Mouse (Mus musculus) liver, embryonic 11.5 days (tissue): ENCODE measurements around the gene Map2k4. TPM values are rescaled to one million over a fixed set of nuclear protein-coding genes. Genes with fewer than 3 reads are reported as not detected.

Source experiments
- ATAC-seq: fragments of 200-750 bp; cut with Nextera tagmentation; replicated peaks from 2 replicates; pipeline ENCODE4 v1.8.0; 2017; ENCODE audit warnings: moderate number of reproducible peaks, mild to moderate bottlenecking, moderate TSS enrichment, moderate library complexity; ENCODE audit not compliant: low FRiP score
- DNase-seq: peaks from one replicate; pipeline ENCODE4 v3.0.0-alpha.2; 2017; ENCODE audit warnings: low spot score
- H3K27ac ChIP-seq: fragments of 300-500 bp; sonication (generic); 2 replicates; pipeline ENCODE4 v1.5.1; 2014; ENCODE audit warnings: mild to moderate bottlenecking, low read depth, low read length, control low read depth
- H3K27me3 ChIP-seq: fragments of 300-500 bp; sonication (generic); replicated peaks from 2 replicates; pipeline ENCODE4 v1.6.1; 2014; ENCODE audit warnings: low read length, mixed read lengths; ENCODE audit not compliant: control insufficient read depth, insufficient read depth
- H3K36me3 ChIP-seq: fragments of 300-500 bp; sonication (generic); 2 replicates; pipeline ENCODE4 v1.6.1; 2014; ENCODE audit warnings: mild to moderate bottlenecking, low read length, moderate library complexity, mixed read lengths; ENCODE audit not compliant: control insufficient read depth, insufficient read depth
- H3K4me1 ChIP-seq: fragments of 300-500 bp; sonication (generic); replicated peaks from 2 replicates; pipeline ENCODE4 v1.6.1; 2014; ENCODE audit warnings: low read length, mixed read lengths; ENCODE audit not compliant: control insufficient read depth, insufficient read depth
- H3K4me2 ChIP-seq: fragments of 300-500 bp; sonication (generic); 2 replicates; pipeline ENCODE4 v1.6.1; 2014; ENCODE audit warnings: mild to moderate bottlenecking, control low read depth, moderate library complexity
- H3K4me3 ChIP-seq: fragments of 300-500 bp; sonication (generic); 2 replicates; pipeline ENCODE4 v1.5.1; 2014; ENCODE audit warnings: low read depth, low read length, control low read depth
- H3K9ac ChIP-seq: fragments of 300-500 bp; sonication (generic); 2 replicates; pipeline ENCODE4 v1.6.1; 2014; ENCODE audit warnings: low read depth, low read length, control low read depth
- H3K9me3 ChIP-seq: fragments of 300-500 bp; sonication (generic); 2 replicates; pipeline ENCODE4 v1.6.1; 2016; ENCODE audit warnings: low read length, inconsistent platforms, mixed read lengths; ENCODE audit not compliant: control insufficient read depth
- WGBS: fragments of 180-500 bp; shearing (Covaris S2); extraction: QIAGEN DNeasy Blood & Tissue Kit; methylation state at CpG from one replicate; pipeline ENCODE4 v1.1.7; 2014; 5-methylcytosine and 5-hydroxymethylcytosine counted together
- polyA plus RNA-seq: library from polyadenylated mRNA; unstranded; fragments of >200 nt; fragmentation: Nextera tagmentation; extraction: Ambion mirVana; gene quantifications from 2 replicates; pipeline ENCODE4 v1.2.1, GENCODE M21; 2014

Gene Map2k4
- polyA plus RNA-seq, 1 experiment from 2014 or later, result 63.7 TPM

DNA sequence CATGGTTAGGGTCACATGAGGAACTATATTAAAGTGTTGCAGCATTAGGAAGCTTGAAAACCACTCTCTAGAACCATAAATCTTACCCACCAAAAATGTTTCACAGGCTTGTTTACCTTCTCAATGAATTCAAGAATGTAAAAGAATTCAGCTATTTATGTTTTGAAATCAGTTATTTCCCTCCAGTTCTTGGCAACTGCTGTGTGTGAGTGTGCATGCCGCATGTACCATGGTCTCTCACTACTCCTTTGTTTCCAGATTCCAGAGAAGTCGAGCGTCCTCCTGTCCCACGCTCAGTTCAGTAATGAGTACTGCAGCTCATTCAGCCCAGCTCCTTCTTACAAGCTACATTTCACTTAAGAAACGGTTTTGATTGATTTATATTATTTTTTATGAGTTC lies 47.3 kb downstream of the Map2k4 start:
- no peak overlapping the region for H3K4me3 ChIP-seq
- DNase-seq (no peak), ATAC-seq (no peak)
- no peaks in the 10 kb centered on the region for H3K9me3 ChIP-seq
- H3K4me1 ChIP-seq, result peaks cover 16% of the 10 kb centered on the region
- H3K9ac ChIP-seq, result no peak overlapping the region
- no peaks in the 10 kb centered on the region for H3K27me3 ChIP-seq
- 91% methylated on average over 5 of the region's 5 CpGs for WGBS
- no peak overlapping the region for H3K4me2 ChIP-seq
- no peak overlapping the region for H3K27ac ChIP-seq
- no peaks in the 10 kb centered on the region for H3K36me3 ChIP-seq

DNA sequence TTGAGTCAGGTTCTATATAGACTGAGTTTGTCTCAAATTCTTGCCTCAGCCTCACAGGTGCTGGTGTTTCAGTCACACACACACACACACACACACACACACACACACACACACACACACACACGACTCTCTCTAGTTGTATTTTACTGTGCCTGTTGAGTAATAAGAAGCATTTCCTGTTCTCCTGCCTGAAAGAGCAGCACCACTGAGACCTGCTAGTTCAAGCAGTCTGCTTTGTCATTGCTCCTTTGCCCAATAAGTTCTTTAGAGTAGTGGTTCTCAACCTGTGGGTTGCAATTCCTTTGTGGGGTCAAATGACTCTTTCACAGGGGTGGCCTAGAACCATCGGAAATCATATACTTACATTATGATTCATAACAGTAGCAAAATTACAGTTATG lies 47.7 kb downstream of the Map2k4 start:
- 0 out of 2 replicates have a peak overlapping the region, but pooled peaks have one; percentile 39 for H3K4me2 ChIP-seq
- no peaks in the 10 kb centered on the region for H3K36me3 ChIP-seq
- H3K9me3 ChIP-seq, result no peaks in the 10 kb centered on the region
- DNase-seq, result no peak
- H3K9ac ChIP-seq, result no peak overlapping the region
- H3K4me3 ChIP-seq, result no peak overlapping the region
- H3K4me1 ChIP-seq, result peaks cover 13% of the 10 kb centered on the region
- ATAC-seq, result no peak
- H3K27ac ChIP-seq, result peak overlapping the region; percentile 50; the same call in 1 of the 2 replicates
- WGBS, result 72% methylated on average over 2 of the region's 2 CpGs
- H3K27me3 ChIP-seq, result no peaks in the 10 kb centered on the region

DNA sequence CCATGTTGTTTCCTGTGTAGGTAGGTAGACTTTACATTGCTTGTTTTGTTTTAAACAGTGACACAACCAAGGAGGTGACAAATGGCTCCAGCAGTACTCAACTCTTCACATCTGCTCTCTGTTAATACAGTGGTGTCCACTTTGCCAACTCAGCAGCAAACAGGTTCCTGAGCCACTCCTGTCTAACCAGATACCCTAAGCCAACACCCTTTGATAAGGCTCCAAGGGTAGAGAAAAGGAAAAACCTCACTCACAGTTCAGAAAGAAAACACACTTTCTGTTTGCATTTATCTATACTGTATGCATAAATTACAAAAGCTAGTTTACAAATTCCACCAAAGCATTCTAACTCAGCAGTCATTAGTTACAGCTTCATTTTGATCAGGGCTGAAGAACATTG lies 48.2 kb downstream of the Map2k4 start:
- ATAC-seq (peak; percentile 93), DNase-seq (no peak)
- H3K36me3 ChIP-seq, result no peaks in the 10 kb centered on the region
- peak overlapping the region; percentile 39 for H3K4me2 ChIP-seq
- H3K9me3 ChIP-seq, result no peaks in the 10 kb centered on the region
- peak overlapping the region; percentile 50; the same call in 1 of the 2 replicates for H3K27ac ChIP-seq
- H3K4me3 ChIP-seq, result no peak overlapping the region
- no peaks in the 10 kb centered on the region for H3K27me3 ChIP-seq
- H3K9ac ChIP-seq, result no peak overlapping the region
- H3K4me1 ChIP-seq, result peaks cover 13% of the 10 kb centered on the region

DNA sequence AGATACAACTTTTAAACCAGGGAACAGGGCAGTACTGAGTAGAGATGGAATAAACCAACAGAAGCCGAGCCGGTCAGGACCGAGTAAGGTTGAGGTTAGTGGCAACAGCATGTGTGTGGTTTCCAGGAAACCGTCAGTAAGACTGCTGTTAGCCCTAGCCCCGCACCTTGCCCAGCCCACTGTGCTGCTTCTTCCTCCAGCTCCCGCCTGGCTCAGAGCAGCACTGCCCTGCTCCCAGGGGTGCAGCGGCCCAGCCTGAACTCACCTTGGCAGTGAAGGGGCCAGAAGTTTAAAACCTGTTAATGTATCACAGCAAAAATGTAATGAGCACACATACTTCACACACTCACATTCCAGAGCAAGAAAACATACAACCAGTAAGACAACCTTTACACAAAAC lies 53.4 kb downstream of the Map2k4 start:
- H3K4me2 ChIP-seq, result no peak overlapping the region
- H3K36me3 ChIP-seq, result peaks cover 2% of the 10 kb centered on the region; the same call in 1 of the 2 replicates
- no peak overlapping the region for H3K9ac ChIP-seq
- no peaks in the 10 kb centered on the region for H3K27me3 ChIP-seq
- peaks cover 7% of the 10 kb centered on the region for H3K4me1 ChIP-seq
- no peak for ATAC-seq
- H3K27ac ChIP-seq, result no peak overlapping the region
- no peak overlapping the region for H3K4me3 ChIP-seq
- no peaks in the 10 kb centered on the region for H3K9me3 ChIP-seq
- DNase-seq, result no peak
- 69% methylated on average over 7 of the region's 7 CpGs for WGBS

DNA sequence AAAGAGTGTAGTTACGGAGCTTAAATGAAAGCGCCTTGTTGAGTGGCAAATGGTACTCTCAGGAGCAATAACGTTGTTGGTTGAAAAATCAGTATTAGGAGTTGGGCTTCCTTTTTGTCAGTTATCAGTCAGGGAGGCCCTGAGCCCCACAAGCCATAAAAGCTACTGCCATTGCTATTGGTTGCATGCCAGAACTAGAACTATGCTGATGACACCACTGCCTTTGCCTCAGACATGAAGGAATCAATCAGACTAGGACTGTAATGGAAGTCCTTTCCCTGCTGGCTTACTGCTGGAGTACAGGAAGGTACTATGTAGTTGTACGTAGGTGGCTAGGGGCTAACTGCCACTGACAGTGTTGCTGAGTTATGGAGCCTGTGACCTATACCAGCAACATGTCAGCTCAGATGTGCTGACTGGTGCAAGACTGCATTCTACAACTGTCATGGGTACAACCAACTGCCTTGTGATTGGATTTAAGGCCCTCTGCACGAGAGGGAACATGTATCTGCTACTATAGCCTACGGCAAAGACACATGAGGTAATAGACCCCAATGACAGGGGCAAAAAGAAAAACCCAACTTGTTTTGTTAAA lies 58.4 kb downstream of the Map2k4 start:
- H3K9ac ChIP-seq, result no peak overlapping the region
- 89% methylated on average over 6 of the region's 6 CpGs for WGBS
- no peaks in the 10 kb centered on the region for H3K9me3 ChIP-seq
- H3K27ac ChIP-seq, result no peak overlapping the region
- H3K27me3 ChIP-seq, result no peaks in the 10 kb centered on the region
- no peak overlapping the region for H3K4me3 ChIP-seq
- ATAC-seq (no peak), DNase-seq (no peak)
- no peaks in the 10 kb centered on the region for H3K4me1 ChIP-seq
- H3K36me3 ChIP-seq, result peaks cover 4% of the 10 kb centered on the region; the same call in 1 of the 2 replicates
- no peak overlapping the region for H3K4me2 ChIP-seq

DNA sequence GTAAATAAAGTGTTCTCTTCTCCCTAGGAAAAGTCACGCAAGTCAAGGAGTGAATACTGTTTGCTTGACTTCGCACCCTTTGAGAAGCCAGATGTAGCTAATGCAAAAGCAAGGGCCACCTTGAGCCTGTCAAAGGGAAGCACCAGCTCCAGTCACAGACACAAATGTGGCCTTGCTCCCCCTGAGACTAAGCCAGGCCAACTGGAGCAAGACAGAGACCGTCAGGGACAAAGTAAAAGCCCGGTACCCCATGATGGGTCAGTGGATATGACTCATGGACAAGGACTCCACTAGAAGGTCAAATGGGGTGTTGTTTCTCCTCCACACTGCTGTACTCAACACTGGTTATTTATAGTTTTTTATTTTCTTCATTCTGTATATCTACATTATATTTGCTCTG lies 59.2 kb downstream of the Map2k4 start:
- Histone ChIP-seq H3K9me3 (no peaks in the 10 kb centered on the region), H3K4me1 (no peaks in the 10 kb centered on the region), H3K27ac (no peak overlapping the region), H3K9ac (no peak overlapping the region), H3K4me3 (no peak overlapping the region), H3K36me3 (peaks cover 4% of the 10 kb centered on the region; the same call in 1 of the 2 replicates), H3K27me3 (no peaks in the 10 kb centered on the region), H3K4me2 (no peak overlapping the region)
- ATAC-seq, result no peak
- no peak for DNase-seq
- WGBS, result 94% methylated on average over 4 of the region's 4 CpGs

DNA sequence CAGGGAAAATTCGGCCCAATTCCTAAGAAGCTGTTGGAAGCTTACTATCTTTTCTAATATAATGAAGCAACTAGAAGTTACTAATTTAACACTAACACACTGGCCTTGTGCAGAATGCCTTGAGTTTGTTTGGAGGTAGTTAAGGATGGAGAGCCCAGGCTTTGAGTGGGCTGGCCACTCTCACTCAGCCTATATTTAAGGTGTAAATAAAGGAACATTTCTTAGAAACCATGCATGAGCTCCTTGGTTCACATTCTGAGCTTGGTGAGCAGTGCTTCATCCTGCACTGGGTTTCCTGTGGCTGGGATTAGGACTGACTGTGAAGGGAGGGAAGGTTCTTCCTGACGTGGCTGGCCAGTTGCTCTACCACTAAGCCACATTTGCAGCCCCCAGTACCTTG lies 64.4 kb downstream of the Map2k4 start:
- 85% methylated on average over 2 of the region's 2 CpGs for WGBS
- DNase-seq (no peak), ATAC-seq (no peak)
- Histone ChIP-seq H3K36me3 (0 out of 2 replicates have a peak, but pooled peaks cover 2% of the 10 kb centered on the region), H3K4me3 (no peak overlapping the region), H3K9me3 (no peaks in the 10 kb centered on the region), H3K27me3 (no peaks in the 10 kb centered on the region), H3K4me1 (no peaks in the 10 kb centered on the region), H3K9ac (no peak overlapping the region), H3K27ac (no peak overlapping the region), H3K4me2 (no peak overlapping the region)

DNA sequence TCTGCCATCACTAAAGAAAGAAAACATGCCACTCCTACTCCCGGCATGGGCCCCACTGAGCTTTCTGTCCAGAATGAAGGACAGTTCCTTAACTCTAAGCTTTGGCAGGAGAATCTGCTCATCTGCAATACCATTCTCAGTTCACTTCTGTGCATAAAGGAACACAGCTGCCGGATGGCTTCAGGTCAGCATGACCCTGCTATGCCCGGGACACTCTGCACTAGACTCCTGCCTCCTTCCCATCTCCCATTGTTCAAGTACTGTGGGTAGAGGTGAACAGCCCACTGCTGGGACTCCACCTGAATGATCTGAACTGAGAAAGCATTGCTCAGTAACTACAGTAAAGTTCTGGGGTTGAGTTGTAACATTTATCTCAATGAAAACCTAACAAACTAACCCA lies 66.5 kb downstream of the Map2k4 start:
- Histone ChIP-seq H3K9ac (no peak overlapping the region), H3K9me3 (no peaks in the 10 kb centered on the region), H3K4me2 (no peak overlapping the region), H3K36me3 (0 out of 2 replicates have a peak, but pooled peaks cover 2% of the 10 kb centered on the region), H3K4me3 (no peak overlapping the region), H3K27ac (no peak overlapping the region), H3K4me1 (no peaks in the 10 kb centered on the region), H3K27me3 (no peaks in the 10 kb centered on the region)
- DNase-seq, result no peak
- WGBS, result 90% methylated on average over 3 of the region's 3 CpGs
- no peak for ATAC-seq

DNA sequence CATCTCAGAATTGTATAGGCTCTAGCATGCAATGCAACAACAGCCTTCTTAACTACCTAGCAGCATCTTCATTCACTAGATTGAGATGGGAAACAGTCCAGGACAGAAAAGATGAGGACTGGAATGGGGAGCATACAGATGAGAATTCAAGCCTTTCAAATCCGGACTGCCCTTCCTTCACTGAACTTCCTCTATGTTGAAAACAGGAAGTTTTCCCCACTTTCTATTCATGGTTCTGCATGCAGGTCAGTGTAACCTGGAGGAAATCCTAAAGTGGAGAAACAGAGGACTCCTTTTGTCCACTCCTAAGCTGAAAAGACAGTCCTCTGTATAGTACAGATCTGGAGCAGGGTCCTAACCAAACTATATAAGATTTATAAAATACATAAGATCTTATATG lies 68.1 kb downstream of the Map2k4 start:
- H3K27ac ChIP-seq, result no peak overlapping the region
- no peak overlapping the region for H3K4me3 ChIP-seq
- WGBS, result 50% methylated on average over 1 of the region's 1 CpGs
- H3K9ac ChIP-seq, result no peak overlapping the region
- no peak for DNase-seq
- H3K4me1 ChIP-seq, result no peaks in the 10 kb centered on the region; the same call in 1 of the 2 replicates
- no peak for ATAC-seq
- H3K9me3 ChIP-seq, result no peaks in the 10 kb centered on the region
- H3K4me2 ChIP-seq, result no peak overlapping the region
- H3K36me3 ChIP-seq, result no peaks in the 10 kb centered on the region
- no peaks in the 10 kb centered on the region for H3K27me3 ChIP-seq
